Mouse (Mus musculus): ENCODE measurements around the gene Ehbp1.
A peak's percentile ranks its signal among the peaks of the same experiment; 100 is the strongest.

Ehbp1 gene

GRCm38 (mm10) chr11:22050864-22051263 is 291.2 kb downstream of the Ehbp1 start:
- DNase-seq: no peak

GRCm38 (mm10) chr11:22039854-22040426 is 302.2 kb downstream of the Ehbp1 start:
- no peak for DNase-seq

GRCm38 (mm10) chr11:22034564-22035105 is 307.5 kb downstream of the Ehbp1 start:
- no peak for DNase-seq

- no peak for DNase-seq
Observed at GRCm38 (mm10) chr11:22033582-22033981, 308.5 kb downstream of the Ehbp1 start.

GRCm38 (mm10) chr11:22020602-22021001 is 321.5 kb downstream of the Ehbp1 start:
- DNase-seq: peak; percentile 13 to 26

GRCm38 (mm10) chr11:22017444-22017843 is 324.6 kb downstream of the Ehbp1 start:
- DNase-seq: no peak

- DNase-seq: no peak
Observed at GRCm38 (mm10) chr11:22016341-22016740, 325.8 kb downstream of the Ehbp1 start.

GRCm38 (mm10) chr11:22008817-22009216 is 333.3 kb downstream of the Ehbp1 start:
- DNase-seq: no peak

GRCm38 (mm10) chr11:22008129-22008596 is 333.9 kb downstream of the Ehbp1 start:
- no peak for DNase-seq

GRCm38 (mm10) chr11:22007781-22008110 is 334.3 kb downstream of the Ehbp1 start:
- DNase-seq: no peak

GRCm38 (mm10) chr11:22007088-22007780 is 334.9 kb downstream of the Ehbp1 start:
- DNase-seq: no peak

GRCm38 (mm10) chr11:22006471-22007087 is 335.5 kb downstream of the Ehbp1 start:
- no peak for DNase-seq

GRCm38 (mm10) chr11:22005281-22005870 is 336.7 kb downstream of the Ehbp1 start:
- no peak for DNase-seq

- no peak for DNase-seq
Observed at GRCm38 (mm10) chr11:22004331-22004841, 337.7 kb downstream of the Ehbp1 start.

GRCm38 (mm10) chr11:22003341-22003981 is 338.6 kb downstream of the Ehbp1 start:
- peak in 1 of 2 experiments; percentile 21 for DNase-seq

GRCm38 (mm10) chr11:22002783-22003340 is 339.2 kb downstream of the Ehbp1 start, which contains the start of gene Otx1:
Otx1 (minus strand) TSS chr11:22002897.
- DNase-seq: peak in 1 of 2 experiments; percentile 22

GRCm38 (mm10) chr11:22002062-22002782 is 339.9 kb downstream of the Ehbp1 start:
- peak in 1 of 2 experiments; percentile 25 for DNase-seq

- DNase-seq: peak; percentile 24 to 31
Observed at GRCm38 (mm10) chr11:22001321-22002061, 340.6 kb downstream of the Ehbp1 start.

GRCm38 (mm10) chr11:22000316-22001076 is 341.6 kb downstream of the Ehbp1 start:
- no peak for DNase-seq

Measured in cerebellum, postnatal 36 days (tissue).